Mouse (Mus musculus) liver, embryonic 13.5 days (tissue): ENCODE measurements at regions not wholly inside any gene's neighbourhood (a gene's known extent, or its start where the extent isn't known, plus 50 kb on each side); places are given as distances from the start of the nearest gene placed in this dataset.
A peak's percentile ranks its signal among the peaks of the same experiment; 100 is the strongest.

ENCODE experiments used
- ATAC-seq: fragments of 200-750 bp; cut with Nextera tagmentation; 2 replicates; pipeline ENCODE4 v1.8.0; 2017; ENCODE audit warnings: low read depth, mild to moderate bottlenecking, moderate number of reproducible peaks, moderate library complexity
- DNase-seq: peaks from one replicate; pipeline ENCODE4 v3.0.0; 2022
- H3K27ac ChIP-seq: fragments of 300-500 bp; sonication (generic); 2 replicates; pipeline ENCODE4 v1.5.1; 2015; ENCODE audit warnings: moderate library complexity, mild to moderate bottlenecking, inconsistent platforms
- H3K27me3 ChIP-seq: fragments of 300-500 bp; sonication (generic); 2 replicates; pipeline ENCODE4 v1.6.1; 2015; ENCODE audit warnings: mild to moderate bottlenecking, inconsistent platforms
- H3K36me3 ChIP-seq: fragments of 300-500 bp; sonication (generic); 2 replicates; pipeline ENCODE4 v1.6.1; 2015; ENCODE audit warnings: mild to moderate bottlenecking, inconsistent platforms
- H3K4me1 ChIP-seq: fragments of 300-500 bp; sonication (generic); replicated peaks from 2 replicates; pipeline ENCODE4 v1.6.1; 2015; ENCODE audit warnings: inconsistent platforms
- H3K4me2 ChIP-seq: fragments of 300-500 bp; sonication (generic); 2 replicates; pipeline ENCODE4 v1.6.1; 2015; ENCODE audit warnings: inconsistent platforms, mild to moderate bottlenecking, moderate library complexity
- H3K4me3 ChIP-seq: fragments of 300-500 bp; sonication (generic); replicated peaks from 2 replicates; pipeline ENCODE4 v1.5.1; 2015; ENCODE audit warnings: mild to moderate bottlenecking, inconsistent platforms
- H3K9ac ChIP-seq: fragments of 300-500 bp; sonication (generic); 2 replicates; pipeline ENCODE4 v1.6.1; 2015; ENCODE audit warnings: mild to moderate bottlenecking, inconsistent platforms
- H3K9me3 ChIP-seq: fragments of 300-500 bp; sonication (generic); replicated peaks from 2 replicates; pipeline ENCODE4 v1.6.1; 2016; ENCODE audit warnings: inconsistent platforms
- WGBS: fragments of 180-500 bp; shearing (Covaris S2); methylation state at CpG from one replicate; pipeline ENCODE4 v1.1.7; 2015; ENCODE audit not compliant: insufficient replicate concordance; 5-methylcytosine and 5-hydroxymethylcytosine counted together

DNA sequence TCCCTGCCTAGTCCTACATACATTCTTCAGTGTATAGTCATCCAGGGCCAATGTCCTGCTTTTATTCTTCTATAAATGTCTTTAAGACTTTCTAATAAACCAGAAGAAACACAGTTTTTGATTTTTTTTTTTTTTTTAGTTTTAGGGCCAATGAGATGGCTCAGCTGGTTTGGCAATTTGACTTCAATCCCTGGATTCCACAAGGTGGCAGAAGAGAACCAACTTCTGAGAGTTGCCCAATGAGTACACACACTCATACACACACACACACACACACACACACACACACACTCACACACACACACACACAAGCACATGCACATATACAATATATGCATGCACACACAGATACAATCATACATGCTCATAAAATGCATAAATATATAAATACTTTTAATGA is 251.8 kb downstream of the Itga8 start:
- ATAC-seq (no peak), DNase-seq (no peak)
- Histone ChIP-seq H3K4me3 (no peak overlapping the region), H3K27me3 (no peaks in the 10 kb centered on the region), H3K27ac (no peak overlapping the region), H3K4me2 (no peak overlapping the region), H3K9me3 (no peaks in the 10 kb centered on the region), H3K36me3 (no peaks in the 10 kb centered on the region), H3K4me1 (no peaks in the 10 kb centered on the region), H3K9ac (no peak overlapping the region)

DNA sequence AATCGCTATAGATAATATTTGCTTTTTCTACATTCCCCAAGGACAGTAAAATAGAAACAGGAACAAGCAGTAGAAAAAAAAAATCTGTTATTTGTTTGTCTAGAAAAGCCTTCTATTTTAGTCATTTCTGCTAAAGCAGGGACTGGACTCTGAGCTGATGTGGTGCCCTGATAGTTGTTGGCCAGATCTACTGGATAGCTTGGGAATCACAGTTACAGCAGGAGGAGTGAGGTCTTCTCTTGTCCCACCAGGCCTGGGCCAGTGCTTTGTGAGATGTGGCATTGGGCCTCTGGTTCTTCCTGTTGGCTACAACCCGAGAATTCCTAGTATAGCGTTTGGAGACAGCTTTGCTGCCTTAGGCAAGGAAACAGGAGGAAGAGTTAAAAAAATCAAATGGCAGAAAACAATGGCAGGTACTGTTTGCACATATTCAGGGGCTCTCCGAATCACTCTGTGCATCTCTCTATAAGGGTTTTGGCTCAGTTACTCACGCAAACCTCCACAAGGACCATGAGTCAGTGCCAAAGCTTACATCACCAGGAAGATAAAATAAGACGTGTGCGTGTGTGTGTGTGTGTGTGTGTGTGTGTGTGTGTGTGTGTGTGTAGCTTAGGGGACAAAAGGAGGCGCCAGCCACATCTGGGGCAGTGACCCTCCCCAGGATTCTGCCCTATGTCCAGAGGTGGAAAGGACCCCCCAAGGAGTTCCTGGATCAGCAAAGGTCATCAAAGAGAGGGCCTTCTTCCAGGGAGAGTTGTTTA is 248.1 kb downstream of the Itga8 start:
- no peak for ATAC-seq
- H3K27ac ChIP-seq: peak overlapping the region; percentile 47; the same call in 1 of the 2 replicates
- no peak overlapping the region for H3K4me2 ChIP-seq
- H3K4me3 ChIP-seq: no peak overlapping the region
- H3K4me1 ChIP-seq: no peaks in the 10 kb centered on the region
- H3K9me3 ChIP-seq: no peaks in the 10 kb centered on the region
- no peak for DNase-seq
- H3K9ac ChIP-seq: no peak overlapping the region
- H3K27me3 ChIP-seq: no peaks in the 10 kb centered on the region
- WGBS: 52% methylated on average over 8 of the region's 8 CpGs
- H3K36me3 ChIP-seq: no peaks in the 10 kb centered on the region

DNA sequence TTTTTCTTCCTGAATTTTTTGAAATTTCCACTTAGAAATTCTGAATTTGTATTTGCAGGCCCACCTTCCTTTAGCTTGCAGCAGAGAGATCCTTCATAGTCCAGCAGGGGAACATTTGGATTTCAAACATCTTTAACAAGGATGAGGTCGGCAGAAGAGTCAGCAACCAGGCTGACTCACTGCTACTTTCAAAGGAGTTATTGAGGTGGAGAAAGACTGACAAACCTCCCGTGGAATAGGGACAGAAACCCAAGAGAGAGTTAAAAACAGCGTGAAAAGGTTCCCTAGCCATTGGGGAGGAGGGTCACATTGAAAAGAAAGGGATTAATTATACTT is 247.6 kb downstream of the Itga8 start:
- WGBS: 37% methylated on average over 3 of the region's 3 CpGs

More for the DNA sequence above, 247.6 kb downstream of the Itga8 start:
- DNase-seq (no peak), ATAC-seq (no peak)
- Histone ChIP-seq H3K9me3 (no peaks in the 10 kb centered on the region), H3K9ac (no peak overlapping the region), H3K4me1 (no peaks in the 10 kb centered on the region), H3K36me3 (no peaks in the 10 kb centered on the region), H3K4me2 (no peak overlapping the region), H3K27me3 (no peaks in the 10 kb centered on the region), H3K4me3 (no peak overlapping the region), H3K27ac (no peak overlapping the region)
